Mouse (Mus musculus) embryonic fibroblast, embryonic 13.5 days (primary cell): ENCODE results near the gene Snph.

ENCODE experiments used
- CTCF ChIP-seq: IDR thresholded peaks from 2 replicates; pipeline ENCODE4 v1.5.1; 2011; ENCODE audit warnings: mild to moderate bottlenecking, control low read depth, low read length, moderate library complexity, borderline replicate concordance; ENCODE audit not compliant: insufficient read depth
- POLR2A ChIP-seq: IDR thresholded peaks from 2 replicates; pipeline ENCODE4 v1.6.1; 2011; ENCODE audit warnings: low read depth, mild to moderate bottlenecking, control low read depth, low read length, moderate library complexity

DNA sequence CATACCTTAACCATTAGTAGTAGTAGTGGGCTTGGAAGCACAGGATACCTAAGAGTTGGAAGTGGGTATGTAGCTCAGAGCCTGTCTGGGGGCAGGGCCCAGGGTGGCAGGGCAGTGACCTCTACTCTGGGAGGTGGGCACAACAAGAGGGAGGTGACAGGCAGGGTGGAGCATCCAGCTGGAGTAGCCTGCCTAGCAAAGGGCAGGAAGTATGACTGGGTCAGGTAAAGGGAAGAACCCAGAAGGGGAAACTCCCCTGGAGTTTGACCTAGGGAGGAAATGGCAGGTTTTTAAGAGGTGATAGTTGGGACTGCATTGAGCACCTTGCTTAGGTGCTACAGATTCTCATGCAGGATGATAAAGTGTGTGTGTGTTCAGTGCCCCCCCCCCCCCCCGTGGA is 51.4 kb downstream of the Snph start:
- TF ChIP-seq POLR2A (no peak), CTCF (no peak)
